Mouse (Mus musculus) stomach, postnatal 0 days (tissue): ENCODE data around the gene Fbh1.

Experiments used
- CTCF ChIP-seq: IDR thresholded peaks from 2 replicates; pipeline ENCODE4 v1.5.1; 2016; ENCODE audit warnings: antibody characterized with exemption, low read depth, mild to moderate bottlenecking, moderate library complexity
- EP300 ChIP-seq: optimal IDR thresholded peaks from 2 replicates; pipeline ENCODE3; 2016; ENCODE audit warnings: antibody characterized with exemption

DNA sequence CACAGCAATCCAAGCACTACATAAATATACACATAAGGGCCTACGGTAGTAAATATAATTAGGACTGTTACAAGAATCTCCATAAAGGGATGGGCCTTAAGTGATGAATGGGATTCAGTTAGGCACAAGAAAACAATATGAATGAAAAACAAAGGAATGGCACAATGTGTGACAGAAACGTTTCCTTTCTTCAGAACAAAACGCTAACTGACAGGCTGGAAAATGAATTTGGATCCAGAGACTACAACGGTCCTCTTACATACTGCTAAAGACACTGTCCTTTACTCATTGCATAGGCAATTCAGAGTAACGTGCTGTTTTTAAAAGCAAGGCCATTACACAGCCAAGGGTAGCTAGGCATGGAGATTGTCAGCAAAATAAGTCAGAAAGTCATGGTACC, 2.3 kb downstream of the Fbh1 start:
- TF ChIP-seq EP300 (no peak), CTCF (no peak)
